Mouse (Mus musculus): ENCODE results near the gene Rasgrp2.
A peak's percentile ranks its signal among the peaks of the same experiment; 100 is the strongest.

Rasgrp2 gene

GRCm38 (mm10) chr19:6427653-6428434 is 28.7 kb downstream of the Rasgrp2 start:
- DNase-seq (ENCODE audit: low spot score in 2 of 2), result no peak

GRCm38 (mm10) chr19:6428501-6429200 is 29.5 kb downstream of the Rasgrp2 start:
- DNase-seq (ENCODE audit: low spot score in 2 of 2), result no peak

GRCm38 (mm10) chr19:6443016-6443415 is 43.9 kb downstream of the Rasgrp2 start:
- DNase-seq (ENCODE audit: low spot score in 2 of 2), result no peak

GRCm38 (mm10) chr19:6445761-6446423 is 46.8 kb downstream of the Rasgrp2 start:
- peak; percentile 36 to 46 for DNase-seq (ENCODE audit: low spot score in 2 of 2)

- DNase-seq (ENCODE audit: low spot score in 2 of 2), result no peak
These were observed 47.7 kb downstream of the Rasgrp2 start for GRCm38 (mm10) chr19:6446736-6447437.

GRCm38 (mm10) chr19:6448752-6449151 is 49.6 kb downstream of the Rasgrp2 start:
- DNase-seq (ENCODE audit: low spot score in 2 of 2), result no peak

GRCm38 (mm10) chr19:6449841-6450240 is 50.7 kb downstream of the Rasgrp2 start:
- no peak for DNase-seq (ENCODE audit: low spot score in 2 of 2)

- peak; percentile 69 to 73 for DNase-seq (ENCODE audit: low spot score in 2 of 2)
These were observed 52.9 kb downstream of the Rasgrp2 start for GRCm38 (mm10) chr19:6452030-6452494.

GRCm38 (mm10) chr19:6452672-6453310 is 53.7 kb downstream of the Rasgrp2 start:
- DNase-seq (ENCODE audit: low spot score in 2 of 2), result no peak

- no peak for DNase-seq (ENCODE audit: low spot score in 2 of 2)
These were observed 54.2 kb downstream of the Rasgrp2 start for GRCm38 (mm10) chr19:6453349-6453748.

- DNase-seq (ENCODE audit: low spot score in 2 of 2), result no peak
These were observed 55.0 kb downstream of the Rasgrp2 start for GRCm38 (mm10) chr19:6454041-6454720.

GRCm38 (mm10) chr19:6459504-6459903 is 60.4 kb downstream of the Rasgrp2 start:
- no peak for DNase-seq (ENCODE audit: low spot score in 2 of 2)

- DNase-seq (ENCODE audit: low spot score in 2 of 2), result no peak
These were observed 63.7 kb downstream of the Rasgrp2 start for GRCm38 (mm10) chr19:6462841-6463240.

GRCm38 (mm10) chr19:6464306-6465071 is 65.3 kb downstream of the Rasgrp2 start:
- DNase-seq (ENCODE audit: low spot score in 2 of 2), result no peak

All from spleen, postnatal 36 days (tissue).